Mouse (Mus musculus): Measurements from ENCODE around the gene Tns1. TPM values are rescaled to one million over a fixed set of nuclear protein-coding genes. Genes with fewer than 3 reads are reported as not detected.

Gene Tns1
- polyA plus RNA-seq, 3 experiments from 2014 or later = 9.1 to 16.3 (median 15.5) TPM

- no peak for ATAC-seq
These were observed 65.9 kb downstream of the Tns1 start for GRCm38 (mm10) chr1:74058309-74058708.

DNA sequence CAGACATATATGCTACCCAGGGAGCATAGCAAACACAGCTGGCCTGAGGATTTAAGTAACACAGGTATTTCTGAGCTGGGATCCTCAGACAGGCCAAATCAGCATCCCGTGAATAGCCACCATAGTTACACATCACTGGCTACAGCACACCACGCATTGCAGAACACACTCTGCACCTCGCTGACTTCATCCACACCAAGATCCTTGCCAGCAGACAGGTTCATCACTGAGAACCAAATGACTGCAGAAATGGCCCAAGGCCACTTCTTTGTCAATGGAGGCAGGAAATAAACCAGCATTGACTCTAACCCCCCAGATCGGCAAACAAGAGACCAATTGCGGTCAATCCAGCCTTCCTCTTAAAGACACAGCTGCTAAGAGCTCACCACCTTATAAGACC is 66.7 kb downstream of the Tns1 start:
- ATAC-seq = no peak

- no peak for ATAC-seq
These were observed 68.7 kb downstream of the Tns1 start for GRCm38 (mm10) chr1:74055552-74055951.

- no peak for ATAC-seq
These were observed 69.8 kb downstream of the Tns1 start for GRCm38 (mm10) chr1:74054471-74054870.

- ATAC-seq = no peak
These were observed 70.2 kb downstream of the Tns1 start for GRCm38 (mm10) chr1:74054007-74054406.

DNA sequence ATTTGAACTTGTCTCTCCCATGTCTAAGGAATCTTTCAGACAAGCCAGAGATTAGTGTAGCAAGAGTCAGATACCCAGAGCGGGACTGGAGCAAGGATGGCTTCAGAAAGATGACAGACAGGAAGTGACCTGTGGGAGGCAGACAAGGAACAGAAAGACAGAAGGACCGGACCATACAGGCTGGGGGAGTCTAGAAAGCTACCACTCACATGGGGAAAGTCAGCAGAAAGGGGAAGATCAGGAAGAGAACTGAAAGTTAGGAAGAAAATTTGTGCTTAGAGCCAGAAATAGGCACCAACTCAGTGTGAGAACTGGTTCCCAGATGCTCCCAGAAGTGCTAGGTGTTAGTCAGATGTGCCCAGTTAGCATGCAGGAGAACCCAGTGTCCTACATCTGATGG is 71.2 kb downstream of the Tns1 start:
- no peak for ATAC-seq

GRCm38 (mm10) chr1:74051349-74051748 is 72.9 kb downstream of the Tns1 start:
- ATAC-seq = no peak

- no peak for ATAC-seq
These were observed 74.8 kb downstream of the Tns1 start for GRCm38 (mm10) chr1:74049430-74049829.

GRCm38 (mm10) chr1:74047722-74048121 is 76.5 kb downstream of the Tns1 start:
- no peak for ATAC-seq

- no peak for ATAC-seq
These were observed 76.9 kb downstream of the Tns1 start for GRCm38 (mm10) chr1:74047311-74047710.

DNA sequence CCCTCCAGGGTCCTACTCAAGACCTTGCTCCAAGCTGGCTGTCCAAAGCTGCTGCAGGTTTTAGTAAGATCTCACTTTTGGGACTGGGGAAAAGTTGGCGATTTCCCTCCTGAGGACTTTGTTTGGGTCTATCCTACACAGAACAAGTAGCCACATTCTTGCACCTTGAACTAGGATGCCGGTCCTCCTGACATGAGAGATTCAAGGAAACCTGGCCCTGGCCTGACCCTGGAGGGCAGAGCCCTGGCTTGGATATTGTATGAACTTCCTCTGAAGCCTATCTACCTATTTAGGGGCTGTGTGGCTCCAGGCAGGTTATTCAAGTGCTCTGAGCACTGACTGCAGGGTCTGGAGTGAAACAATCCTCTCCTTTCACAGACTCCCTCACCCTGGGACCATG is 79.2 kb downstream of the Tns1 start:
- no peak for ATAC-seq

GRCm38 (mm10) chr1:74044421-74044820 is 79.8 kb downstream of the Tns1 start:
- no peak for ATAC-seq

- ATAC-seq = no peak
These were observed 80.6 kb downstream of the Tns1 start for GRCm38 (mm10) chr1:74043584-74044105.

DNA sequence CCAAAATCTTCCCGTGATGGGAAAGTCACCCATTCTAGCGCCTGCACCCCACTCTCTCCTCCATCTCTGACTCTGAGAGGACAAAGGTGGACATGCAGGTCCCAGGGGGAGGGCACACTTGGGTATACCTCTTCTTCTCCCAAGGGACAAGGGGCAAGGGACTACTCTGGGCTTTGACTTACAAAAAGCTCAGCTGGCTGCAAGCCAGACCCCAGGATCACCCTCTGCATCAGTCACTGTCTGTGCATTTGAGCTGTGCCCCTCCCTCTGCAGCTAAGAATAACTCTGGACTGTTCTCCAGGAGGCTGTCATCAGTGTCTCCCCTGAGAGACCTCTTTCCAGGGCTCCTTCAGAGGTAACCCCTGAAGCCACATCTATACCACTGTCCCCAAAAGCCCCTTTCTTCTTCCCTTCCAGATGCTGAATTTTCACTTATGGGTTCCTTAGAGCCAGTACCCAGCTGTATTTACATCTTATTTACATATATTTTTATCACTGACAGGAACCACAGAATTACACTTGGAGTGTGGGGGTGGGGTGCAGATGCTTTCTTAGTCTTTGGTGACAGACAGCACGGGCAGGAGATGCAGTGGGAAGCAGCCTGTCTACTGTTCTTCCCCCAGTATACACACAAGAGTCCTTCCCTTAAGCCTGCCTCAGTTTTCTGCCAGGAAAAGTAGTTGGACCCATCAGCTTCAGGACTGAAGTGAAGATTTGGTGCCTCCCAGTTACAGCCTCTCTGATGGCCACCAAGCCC is 81.4 kb downstream of the Tns1 start:
- no peak for ATAC-seq

DNA sequence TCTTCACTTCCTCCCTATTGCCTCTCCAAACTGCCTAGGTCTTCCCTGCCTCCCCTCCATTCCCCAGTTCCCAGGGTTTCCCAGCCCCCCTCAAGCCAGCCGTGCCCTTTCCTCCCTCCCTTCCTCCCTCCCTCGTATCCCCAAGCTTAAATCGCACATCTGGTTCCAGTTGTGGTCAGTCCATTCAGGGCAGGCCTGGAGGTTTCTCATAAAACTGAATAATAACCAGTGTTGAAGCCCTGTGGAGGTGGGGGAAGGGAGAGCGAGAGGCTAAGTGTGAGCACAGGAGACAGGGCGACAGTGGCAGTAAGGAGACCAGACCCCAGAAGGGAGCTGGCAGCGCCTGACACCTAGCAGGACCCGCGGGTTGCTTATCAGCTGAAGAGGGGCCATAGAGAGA is 82.6 kb downstream of the Tns1 start:
- ATAC-seq = no peak

- no peak for ATAC-seq
These were observed 83.1 kb downstream of the Tns1 start for GRCm38 (mm10) chr1:74041178-74041577.

DNA sequence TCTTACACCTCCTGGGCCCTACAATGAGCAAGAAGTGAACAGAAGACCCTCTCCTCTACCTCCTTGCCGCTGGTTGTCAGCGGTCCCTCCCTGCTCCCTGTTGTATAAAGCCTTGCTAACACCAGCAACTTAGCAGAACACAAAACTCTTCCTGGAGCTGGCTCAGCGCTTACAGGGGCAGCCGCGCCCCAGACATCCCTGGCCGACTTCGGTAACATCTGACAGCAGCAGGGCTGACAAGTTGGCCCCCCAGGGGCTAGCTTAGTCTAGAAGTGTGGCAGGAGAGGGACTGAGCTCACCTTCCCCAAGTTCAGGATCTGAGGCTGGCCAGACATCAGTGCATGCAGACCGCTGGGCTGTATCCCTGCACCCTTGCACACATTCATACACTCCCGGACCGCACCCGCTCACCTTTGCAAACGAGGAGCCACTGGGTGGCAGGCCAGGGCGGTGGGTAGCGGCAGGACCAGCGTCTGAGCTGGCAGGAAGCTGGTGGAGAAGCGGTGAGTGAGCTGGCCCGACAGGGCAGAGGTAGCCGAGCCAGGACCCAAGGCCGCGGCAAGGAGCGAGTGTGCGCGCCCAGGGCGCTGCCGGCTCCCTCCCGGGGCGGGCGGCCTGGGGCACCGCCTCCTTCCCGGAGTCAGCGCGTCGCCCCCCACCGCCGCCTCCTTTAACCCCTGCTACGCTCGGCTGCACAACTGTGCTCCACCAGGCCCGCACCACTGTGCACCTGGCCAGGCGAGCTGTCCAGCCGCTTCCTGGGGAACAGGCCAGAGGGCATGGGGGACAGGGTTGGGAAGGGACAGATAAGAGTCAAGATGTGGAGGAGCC is 87.5 kb downstream of the Tns1 start:
- ATAC-seq = no peak

DNA sequence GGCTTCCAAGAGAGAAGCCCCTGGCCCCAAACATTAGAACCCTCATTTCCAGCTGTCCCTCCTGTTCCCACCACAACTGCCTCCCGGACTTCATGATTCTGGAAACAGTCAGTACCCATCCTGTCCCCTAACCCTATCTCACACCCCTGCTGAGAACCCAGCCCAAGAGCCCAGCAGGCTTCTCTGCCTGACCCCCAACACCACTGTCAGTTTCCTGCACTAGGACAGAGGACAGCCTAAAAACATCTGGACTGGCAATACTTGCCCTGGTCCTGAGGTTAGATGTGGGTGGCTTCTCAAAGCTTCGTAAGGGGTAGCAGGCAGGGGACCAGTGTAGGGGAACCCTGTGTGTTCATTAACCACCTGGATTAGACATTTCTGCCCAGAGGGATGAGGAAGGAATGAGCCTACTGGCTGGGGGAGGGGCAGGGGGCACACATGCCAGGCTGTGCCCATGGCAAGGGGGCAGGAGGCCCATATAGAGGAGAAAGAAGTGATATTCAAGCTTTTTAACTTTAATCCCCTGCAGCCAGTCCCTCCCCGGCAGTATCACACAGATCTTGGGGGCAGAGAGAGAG is 88.2 kb downstream of the Tns1 start:
- ATAC-seq = no peak

DNA sequence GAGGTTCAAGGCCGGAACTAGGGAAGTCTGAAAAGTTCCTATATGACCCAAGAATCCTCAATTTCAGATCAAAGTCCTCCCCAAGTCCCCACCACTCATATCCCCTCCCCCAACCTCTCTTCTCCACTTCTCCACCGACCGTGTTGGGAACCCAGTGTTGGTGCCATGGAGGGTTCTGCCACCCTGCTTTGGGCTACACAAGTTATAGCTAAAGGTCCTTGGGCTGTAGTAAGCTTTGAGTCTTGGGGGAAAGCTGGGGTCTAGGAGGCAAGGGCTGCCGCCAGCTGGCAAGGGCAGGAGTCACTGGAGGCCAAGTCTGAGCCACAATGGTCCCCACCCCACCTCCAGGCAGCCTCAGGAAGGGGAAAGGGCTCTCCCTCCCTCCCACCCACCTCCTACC is 88.8 kb downstream of the Tns1 start:
- ATAC-seq = no peak

- no peak for ATAC-seq
These were observed 89.5 kb downstream of the Tns1 start for GRCm38 (mm10) chr1:74034736-74035135.

- no peak for ATAC-seq
These were observed 90.0 kb downstream of the Tns1 start for GRCm38 (mm10) chr1:74034211-74034610.

- ATAC-seq = no peak
These were observed 90.8 kb downstream of the Tns1 start for GRCm38 (mm10) chr1:74033407-74033806.

- no peak for ATAC-seq
These were observed 91.3 kb downstream of the Tns1 start for GRCm38 (mm10) chr1:74032966-74033365.
